Mouse (Mus musculus): Measurements from ENCODE around the gene Acsbg2.
"Not testable (repeated sequence)": the region's sequence is repeated elsewhere in the genome, so short reads cannot be mapped to it uniquely, and the experiment has no call there.

Gene Acsbg2

DNA sequence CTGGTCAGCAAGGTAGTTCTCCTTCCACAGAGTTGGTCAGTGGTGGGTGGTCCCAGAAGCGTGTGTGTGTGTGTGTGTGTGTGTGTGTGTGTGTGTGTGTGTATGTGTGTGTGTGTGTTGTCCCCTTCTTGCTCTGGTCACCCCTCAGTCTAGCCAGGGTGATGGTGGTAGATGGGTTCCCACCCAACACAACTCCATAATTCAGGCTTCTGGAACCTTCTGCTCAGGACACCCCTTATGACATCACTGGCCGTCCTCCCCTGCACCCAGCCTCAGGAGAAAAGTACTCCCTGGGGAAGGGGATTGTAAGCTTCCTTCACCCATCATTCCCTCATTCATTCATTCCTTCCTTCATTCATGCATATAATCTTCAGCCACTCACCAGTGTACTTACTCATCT lies at the start of gene Acsbg2:
Acsbg2 (minus strand) TSS at position 211 of the 400 bp plus-strand sequence.
- no peak for DNase-seq (ENCODE audit: low spot score)

DNA sequence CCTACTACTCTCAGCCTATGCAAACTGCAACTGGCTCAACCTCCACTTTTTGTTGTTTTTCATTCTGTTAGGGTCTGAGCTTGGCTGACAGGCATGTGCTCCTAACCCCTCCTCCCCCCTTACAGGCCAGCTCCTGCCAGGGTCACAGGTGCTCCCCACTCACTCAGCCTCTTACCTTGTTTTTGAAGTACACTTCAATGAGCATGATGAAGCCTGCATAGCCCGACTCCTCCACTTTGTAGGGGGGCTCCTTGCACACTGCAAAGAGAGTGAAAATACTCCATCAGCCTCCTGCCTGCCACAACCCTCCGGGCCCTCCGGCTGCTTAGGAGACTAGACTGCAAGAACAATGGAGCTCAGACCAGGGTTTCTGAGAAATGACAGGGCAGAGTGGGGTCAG lies 45.5 kb upstream of the Acsbg2 start:
- no peak for DNase-seq (ENCODE audit: low spot score)

DNA sequence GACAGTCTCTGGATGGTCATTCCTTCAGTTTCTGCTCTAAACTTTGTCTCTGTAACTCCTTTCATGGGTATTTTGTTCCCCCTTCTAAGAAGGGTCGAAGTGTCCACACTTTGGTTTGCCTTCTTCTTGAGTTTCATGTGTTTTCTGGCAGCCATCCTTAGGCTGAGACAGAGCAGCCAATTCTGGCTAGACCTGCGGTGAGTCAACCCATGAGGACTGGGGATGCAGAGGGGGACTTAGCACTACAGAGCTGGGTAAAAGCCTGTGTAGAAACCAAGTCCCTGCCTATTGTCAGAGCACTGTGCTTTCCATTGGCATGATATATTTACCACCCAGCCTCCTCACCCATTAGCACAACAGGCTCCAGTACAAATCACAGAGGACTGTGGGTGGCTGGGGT lies 42.9 kb upstream of the Acsbg2 start:
- DNase-seq (ENCODE audit: low spot score), result no peak

DNA sequence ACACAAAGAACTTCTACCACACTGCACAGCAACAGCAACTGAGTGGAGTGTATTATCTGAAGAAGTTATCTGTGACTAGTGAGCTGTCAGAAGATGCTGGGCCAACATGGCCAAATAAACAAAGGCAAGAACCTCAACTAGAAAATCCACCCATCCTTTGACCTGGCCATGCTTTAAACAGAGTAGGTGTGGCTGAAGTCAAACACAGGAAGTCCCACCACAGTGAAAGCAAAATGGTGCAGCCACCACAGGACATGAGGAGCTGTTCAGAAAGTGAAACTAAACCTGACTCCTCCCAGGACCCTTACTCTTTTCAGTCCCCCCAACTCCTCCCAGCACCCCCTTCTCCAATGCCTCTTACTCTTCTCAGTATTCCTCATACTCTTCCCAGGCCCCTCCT lies 39.2 kb upstream of the Acsbg2 start:
- no peak for DNase-seq (ENCODE audit: low spot score)

DNA sequence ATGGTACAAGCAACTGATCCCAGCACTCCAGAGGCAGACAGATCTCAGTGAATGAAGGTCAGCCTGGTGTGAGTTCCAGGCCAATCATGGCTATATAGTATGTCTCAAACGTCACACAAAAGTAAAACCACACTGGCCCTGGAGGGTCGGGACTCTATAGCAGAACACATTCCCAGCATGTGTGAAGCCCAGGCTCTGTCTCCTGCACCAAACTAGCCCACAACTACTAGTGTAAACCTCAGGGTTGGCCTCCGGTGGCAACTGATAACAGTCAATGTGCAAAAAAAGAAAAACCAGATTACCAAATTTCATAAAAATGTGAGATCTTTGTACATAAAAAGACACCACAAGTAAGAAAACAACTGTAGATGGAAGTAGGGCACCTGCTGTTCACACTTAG lies 38.8 kb upstream of the Acsbg2 start:
- DNase-seq (ENCODE audit: low spot score), result no peak

DNA sequence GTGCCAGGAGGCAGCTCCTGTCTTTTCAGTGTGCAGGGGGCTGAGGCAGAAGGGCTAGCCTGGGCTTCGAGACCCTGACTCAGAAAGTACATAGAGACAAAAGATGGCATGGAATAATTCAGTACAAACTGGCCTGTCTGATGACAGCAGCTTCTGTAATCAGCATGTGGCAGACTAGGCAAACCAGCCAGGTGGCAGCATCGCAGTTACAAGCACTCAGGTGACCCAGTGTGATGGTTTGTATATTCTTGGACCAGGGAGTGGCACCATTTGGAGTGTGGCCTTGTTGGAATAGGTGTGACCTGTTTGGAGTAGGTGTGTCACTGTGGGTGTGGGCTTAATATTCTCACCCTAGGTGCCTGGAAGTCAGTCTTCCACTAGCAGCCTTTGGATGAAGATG lies 35.5 kb upstream of the Acsbg2 start:
- not testable (repeated sequence) for DNase-seq (ENCODE audit: low spot score)

DNA sequence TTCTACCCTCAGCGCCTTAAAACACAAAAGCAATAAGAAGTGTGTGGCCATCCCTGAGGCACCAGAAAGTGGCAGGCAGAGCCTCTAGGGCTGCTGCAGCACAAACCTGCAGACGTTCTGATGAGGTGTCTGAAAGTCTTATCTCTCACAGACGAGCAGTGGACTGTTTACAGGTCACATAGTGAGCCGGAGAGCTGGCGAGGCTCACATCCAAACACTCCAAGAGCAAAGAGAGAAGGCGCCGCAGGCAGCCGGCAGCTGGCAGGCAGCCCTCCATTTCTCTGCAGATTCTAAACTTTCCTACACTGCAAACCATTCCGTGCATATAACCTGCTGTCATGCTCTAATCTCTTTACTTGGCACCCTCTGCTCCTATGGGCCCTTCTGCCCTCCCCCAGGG lies 33.6 kb upstream of the Acsbg2 start:
- no peak for DNase-seq (ENCODE audit: low spot score)

DNA sequence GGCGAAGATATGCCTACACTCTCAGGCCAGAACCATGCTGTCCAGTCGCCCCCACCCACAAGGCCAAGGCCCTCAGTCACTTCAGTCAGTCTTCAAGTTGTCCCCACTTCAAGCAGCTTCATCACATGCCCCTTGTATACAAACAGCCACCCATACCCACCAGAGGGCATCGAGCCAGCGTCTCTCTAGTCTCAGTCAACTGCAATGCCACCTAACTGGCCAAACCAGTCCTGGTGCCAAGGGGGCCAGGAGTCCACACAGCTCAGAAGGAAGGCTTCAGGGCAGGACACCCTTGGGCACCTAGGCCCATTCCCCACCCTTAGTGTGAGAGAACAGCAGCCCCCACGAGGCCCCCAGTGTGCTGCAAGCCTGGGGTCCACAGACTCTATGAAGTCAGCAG lies 32.8 kb upstream of the Acsbg2 start:
- DNase-seq (ENCODE audit: low spot score), result no peak

DNA sequence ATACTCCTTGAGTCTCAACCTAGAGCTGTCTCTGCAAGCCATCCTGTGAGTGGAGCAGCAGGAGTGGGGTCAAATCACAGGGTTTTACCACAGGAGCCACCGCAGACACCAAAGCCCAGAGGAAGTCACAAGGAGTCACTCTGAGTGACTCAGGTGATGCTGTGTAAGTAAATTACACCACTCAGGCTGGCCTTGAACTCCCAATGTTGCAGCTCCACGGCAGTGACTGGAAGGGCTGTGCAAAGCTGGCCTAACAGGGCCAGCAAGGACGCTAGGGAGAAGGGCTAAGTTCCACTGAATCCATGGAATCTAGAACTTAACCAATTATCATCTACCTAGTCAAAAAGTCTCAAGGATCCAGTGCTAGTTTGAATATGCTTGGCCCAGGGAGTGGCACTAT lies 31.9 kb upstream of the Acsbg2 start:
- no peak for DNase-seq (ENCODE audit: low spot score)

DNA sequence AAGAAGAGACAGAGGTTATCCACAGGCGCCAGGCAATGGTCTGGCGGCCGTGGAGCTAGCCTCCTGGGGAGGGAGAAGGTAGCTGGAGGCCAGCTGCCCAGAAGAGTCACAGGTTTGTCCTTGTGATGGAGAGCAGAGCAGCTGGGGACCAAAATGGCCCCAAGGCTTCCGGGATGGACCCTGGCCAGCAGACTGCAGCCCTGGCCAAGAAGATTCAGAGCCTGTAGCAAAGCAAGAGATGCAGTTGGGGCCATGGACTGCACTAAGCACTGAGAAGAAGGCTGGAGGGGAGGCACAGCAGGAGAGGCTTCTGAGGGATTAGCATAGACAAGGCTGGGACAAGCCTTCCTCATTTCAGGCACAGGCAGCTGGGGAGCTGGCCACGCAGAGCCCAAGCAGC lies 28.5 kb upstream of the Acsbg2 start:
- DNase-seq (ENCODE audit: low spot score), result no peak

DNA sequence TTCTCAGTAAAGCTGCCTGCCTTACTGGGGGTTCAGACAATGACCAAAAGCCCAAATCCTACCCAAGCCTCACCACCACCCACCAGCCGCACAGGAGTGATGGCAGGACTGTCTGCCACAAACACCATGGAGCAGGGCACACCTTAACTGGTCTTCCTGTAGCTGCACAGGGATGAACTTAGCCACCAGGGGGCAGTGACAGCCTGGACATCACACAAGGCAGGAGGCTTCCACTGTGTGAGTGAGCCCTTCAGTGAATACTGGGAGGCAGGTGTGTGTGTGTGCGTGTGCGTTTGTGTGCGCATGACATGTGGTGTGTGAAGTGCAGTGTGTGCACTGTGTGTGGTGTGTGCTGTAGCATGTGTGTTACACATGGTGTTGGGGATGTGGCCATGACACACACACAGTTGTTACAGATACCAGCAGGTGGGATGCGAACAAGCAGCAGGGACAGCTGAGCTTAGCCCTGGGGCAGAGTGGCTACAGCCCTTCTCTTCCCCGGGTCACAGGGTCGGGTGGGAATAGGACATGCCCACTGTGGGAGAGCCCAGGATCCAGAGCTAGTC lies 23.5 kb upstream of the Acsbg2 start:
- DNase-seq (ENCODE audit: low spot score), result peak; percentile 78

DNA sequence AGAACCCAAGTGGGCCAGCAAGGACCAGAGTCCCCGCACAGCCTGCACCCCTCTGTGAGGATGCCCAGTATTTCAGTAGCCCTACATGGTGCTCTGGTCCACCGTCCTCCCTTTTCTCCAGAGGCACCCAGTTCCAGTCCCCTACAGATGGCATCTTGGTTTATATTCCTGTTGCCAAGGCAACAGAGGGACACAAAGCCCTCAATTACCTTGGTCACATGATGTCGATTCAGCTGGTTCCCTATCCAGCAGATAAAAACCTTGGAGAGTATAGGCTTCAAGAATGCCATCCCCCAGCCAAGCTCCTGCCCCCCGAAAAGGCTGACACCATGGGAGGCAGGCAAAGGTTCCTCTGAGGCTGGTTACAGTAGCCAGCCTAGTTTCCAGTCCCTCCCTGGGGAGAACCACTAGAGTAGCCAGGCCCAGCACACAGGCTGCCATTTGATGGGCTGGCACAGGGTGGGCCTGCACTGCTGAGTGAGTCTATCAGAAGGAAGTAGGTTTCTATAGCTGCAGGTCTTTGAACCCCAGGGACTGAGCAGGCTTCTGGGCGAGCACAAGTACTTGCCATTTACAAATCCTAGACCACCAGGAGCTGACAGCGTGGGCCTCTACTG lies 22.4 kb upstream of the Acsbg2 start:
- DNase-seq (ENCODE audit: low spot score), result no peak

DNA sequence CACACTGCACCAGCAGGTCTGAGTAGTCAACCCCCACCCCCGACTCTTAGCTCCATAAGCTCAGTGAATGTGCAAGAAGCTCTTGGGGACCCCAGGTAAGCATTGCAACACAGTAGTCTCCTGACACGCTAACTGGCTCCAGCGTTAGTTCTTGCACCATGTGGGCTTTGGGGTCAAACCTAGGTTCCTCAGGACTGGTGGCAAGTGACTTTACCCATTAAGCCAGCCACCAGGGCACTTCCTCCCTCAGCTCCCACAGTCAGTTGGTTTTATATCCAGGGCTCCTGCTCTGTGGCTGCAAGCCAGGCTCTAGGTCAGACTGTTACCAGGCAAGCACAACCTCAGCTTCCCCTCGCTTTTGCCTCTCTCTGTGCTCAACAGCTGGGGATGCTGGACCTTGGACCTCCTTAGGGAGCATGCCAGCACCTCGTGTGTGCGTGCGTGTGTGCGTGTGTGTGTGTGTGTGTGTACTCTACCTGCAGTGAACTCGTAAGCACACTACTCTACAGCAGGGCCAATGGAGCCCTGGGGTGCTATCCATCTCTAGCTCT lies 21.2 kb upstream of the Acsbg2 start:
- no peak for DNase-seq (ENCODE audit: low spot score)

DNA sequence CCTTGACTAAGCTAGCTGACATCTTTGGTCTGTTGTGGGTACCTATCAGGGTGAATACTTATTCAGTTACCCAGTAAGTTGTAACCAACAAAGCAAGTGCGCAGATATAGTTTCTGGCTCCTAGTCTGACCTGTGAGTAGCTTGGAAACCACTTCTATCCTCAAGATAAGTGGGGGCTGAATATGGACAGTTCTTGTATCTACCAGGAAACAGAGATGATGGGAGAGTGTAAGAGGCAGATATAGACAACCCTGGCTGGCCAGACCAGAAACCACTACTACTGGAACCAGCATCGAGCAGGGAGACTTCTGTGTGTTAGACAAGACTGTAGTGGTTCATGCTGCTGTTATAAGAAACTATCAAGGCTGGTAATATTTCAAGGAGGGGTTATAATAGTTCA lies 15.8 kb upstream of the Acsbg2 start:
- no peak for DNase-seq (ENCODE audit: low spot score)

DNA sequence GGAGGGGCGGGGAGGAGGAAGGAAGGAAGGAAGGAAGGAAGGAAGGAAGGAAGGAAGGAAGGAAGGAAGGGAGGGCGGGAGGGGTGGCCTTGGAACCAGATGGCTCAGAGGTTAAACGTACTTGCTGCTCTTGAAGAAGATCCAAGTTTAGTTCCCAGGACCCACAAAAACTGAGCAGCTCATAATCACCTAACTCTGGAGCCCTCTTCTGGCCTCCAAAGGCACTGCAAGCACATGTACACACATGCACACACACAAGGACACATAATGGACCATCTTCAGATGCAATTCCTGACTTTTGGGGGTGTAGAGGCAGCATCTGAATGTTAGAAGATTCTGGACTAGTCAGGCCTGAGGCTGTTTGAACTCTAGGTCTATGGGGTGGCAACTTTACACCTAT lies 13.8 kb upstream of the Acsbg2 start:
- DNase-seq (ENCODE audit: low spot score), result no peak

DNA sequence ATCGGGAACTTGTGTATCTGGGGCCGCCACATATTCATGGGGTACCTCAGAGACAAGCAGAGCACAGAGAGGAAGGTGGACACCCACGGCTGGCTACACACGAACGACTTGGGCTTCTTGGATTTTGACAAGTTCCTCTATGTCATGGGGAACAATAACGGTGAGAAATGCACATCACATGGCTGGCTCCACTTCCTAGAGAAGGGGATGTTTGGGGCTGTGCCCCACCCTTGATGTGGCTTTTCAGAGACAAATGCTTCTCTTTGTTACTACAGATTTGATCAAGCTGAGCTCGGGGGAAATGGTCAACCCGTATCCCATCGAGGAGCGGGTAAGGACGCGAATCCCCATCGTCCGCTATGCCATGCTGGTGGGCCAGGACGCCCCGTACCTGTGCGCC lies 10.6 kb upstream of the Acsbg2 start:
- DNase-seq (ENCODE audit: low spot score), result peak; percentile 67

DNA sequence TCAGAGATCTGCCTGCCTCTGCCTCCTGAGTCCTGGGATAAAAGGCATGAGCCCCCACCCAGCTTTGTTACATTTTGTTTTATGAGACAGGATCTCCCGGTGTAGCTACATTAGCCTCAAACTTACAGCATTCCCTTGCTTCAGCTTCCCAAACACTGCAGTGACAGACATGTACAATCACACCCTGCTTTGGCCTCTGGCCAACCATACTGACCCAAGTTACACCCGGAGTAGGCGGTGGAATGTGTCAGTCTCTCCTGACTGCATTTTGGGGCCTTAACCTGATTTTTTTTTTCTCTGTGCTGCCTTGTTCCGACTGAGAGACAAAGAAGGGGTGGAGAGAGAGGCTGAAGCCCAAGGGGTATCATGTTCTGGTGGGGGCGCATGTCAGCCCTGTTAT lies 10.1 kb upstream of the Acsbg2 start:
- no peak for DNase-seq (ENCODE audit: low spot score)

DNA sequence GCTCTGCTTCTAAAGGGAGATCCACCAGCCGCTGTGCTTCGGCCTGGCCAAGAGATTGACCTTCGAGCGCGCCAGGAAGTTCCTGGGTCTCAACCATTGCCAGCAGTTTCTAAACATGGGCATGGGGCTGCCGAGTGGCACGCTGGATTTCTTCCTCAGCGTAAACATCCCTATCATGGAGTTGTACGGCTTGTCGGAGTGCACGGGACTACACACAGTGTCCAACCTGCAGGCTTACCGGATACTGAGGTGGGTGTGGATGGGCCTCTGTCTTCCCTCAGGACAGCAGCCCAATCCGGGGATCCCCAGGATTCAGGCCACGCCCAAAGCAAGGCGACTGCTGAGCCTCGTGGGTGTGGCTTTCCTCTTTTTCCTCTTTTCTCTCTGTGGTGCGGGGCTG lies 9.4 kb upstream of the Acsbg2 start:
- DNase-seq (ENCODE audit: low spot score), result no peak

DNA sequence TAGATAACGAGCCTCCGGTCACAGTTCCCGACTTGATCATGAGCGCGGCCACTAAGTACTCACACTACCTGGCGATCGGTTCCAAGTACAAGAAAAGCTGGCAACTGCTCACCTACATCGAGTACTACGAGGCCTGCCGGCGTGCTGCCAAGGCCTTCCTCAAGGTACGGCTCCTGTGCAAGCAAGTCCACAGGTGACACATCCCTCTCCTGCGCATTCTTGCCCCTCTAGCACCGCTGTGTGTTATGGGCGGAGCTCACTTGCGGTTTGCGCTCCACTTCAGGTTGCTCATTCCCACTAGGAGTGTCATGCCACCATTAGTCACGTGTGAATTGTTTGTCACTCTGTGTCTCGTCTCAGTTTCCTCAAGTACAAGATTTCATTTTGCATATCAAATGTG lies 3.2 kb upstream of the Acsbg2 start:
- no peak for DNase-seq (ENCODE audit: low spot score)

DNA sequence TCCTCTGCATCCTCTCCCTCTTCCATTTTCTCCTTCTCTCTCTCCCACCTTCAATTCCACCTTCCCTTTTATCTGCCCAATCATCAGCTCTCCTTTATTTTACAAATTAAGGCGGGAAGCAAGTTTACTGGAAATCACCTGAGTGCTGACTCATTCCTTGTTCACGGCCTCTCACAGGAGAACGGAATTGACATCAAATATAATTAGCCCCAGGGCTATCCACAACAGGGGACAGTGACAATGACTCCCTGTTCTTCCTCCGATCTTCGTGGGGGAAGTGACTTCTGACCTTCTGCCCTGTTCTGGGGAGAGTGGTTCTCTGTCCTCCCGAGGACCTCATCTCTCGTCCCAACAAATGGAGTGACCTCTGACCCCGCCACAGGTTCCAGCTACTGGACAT lies 2.7 kb upstream of the Acsbg2 start:
- DNase-seq (ENCODE audit: low spot score), result no peak

DNA sequence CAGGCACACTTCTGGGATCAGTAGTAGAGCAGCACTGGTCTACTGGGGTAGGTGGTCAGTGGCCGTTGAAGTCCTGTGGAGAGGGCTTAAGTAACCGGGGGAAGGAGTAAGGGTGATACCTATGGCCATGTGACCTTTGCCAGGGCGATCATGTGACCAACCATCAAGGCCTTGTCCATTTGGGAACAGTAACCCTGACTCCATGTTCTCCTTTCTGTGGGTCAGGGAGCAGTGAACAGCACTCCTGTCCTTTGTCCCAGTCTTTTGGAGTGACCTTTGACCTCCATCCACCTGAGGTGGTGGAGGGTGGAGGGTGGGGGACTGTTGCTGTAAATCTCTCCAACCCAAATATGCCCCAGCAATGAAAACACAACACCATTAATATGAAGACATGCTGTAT lies 2.2 kb upstream of the Acsbg2 start:
- DNase-seq (ENCODE audit: low spot score), result no peak

DNA sequence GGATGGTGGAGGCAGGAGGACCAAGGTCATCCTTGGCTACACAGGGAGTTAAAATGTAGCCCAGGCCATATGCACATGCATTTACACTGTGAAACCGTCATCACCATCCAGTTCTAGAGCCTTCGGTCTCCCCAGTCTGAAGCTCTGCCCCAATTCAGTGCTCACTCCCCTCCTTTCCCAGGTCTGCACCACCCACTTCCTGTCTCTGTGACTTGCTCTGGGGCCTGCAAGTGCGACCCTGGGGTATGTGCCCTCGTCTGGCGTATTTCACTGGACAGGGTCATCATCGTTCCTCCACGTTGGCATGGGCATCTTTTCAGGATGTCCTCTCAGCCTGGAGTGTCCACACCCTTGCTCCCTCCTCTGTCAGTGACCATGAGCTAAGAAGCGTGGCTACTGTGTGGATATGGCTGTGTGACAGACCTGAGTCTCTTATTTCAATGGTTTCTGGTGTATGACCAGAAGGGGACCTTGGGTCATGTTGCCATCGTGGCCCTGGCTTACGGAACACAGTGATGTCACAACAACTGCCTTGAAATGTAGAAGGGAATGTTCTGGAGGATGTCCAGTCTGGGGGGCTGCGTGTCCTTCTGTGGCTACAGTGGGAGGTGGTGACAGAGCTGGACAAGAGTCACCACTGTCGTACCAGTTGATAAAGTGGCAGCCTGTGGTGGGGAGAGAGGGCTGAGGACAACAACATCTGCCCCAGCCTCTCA lies 847 bp upstream of the Acsbg2 start, which contains the start of gene 1700061G19Rik:
1700061G19Rik (plus strand) TSS at position 542 of the 716 bp plus-strand sequence.
- peak; percentile 30 for DNase-seq (ENCODE audit: low spot score)

DNA sequence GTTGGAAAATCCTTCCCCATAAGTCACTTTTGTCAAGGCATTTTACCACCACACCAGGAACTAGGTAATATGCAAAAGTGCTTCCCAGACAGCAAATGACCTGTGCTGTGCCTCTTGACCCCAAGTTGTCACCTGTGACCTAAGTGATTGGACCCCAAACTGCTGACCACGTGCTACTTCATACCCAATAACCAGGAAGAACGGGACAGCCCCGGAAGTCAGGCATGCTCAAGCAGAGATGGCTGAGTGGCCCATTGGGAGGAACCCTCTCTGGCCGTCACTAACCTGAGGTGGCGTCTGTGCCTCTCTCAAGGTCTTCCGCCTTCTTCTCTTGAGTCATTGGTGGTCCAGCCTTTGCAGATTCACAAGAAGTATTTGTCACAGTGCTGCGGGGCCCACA lies 1.7 kb downstream of the Acsbg2 start:
- no peak for DNase-seq (ENCODE audit: low spot score)
